Mouse (Mus musculus) midbrain, embryonic 16.5 days (tissue): ENCODE measurements at regions not wholly inside any gene's neighbourhood (a gene's known extent, or its start where the extent isn't known, plus 50 kb on each side); places are given as distances from the start of the nearest gene placed in this dataset.

Experiments
- ATAC-seq: fragments of 200-750 bp; cut with Nextera tagmentation; 2 replicates; pipeline ENCODE4 v1.8.0; 2017; ENCODE audit warnings: moderate TSS enrichment
- H3K27ac ChIP-seq: fragments of 300-500 bp; sonication (generic); 2 replicates; pipeline ENCODE4 v1.5.1; 2014; ENCODE audit warnings: mild to moderate bottlenecking, low read length, mixed read lengths
- H3K27me3 ChIP-seq: fragments of 300-500 bp; sonication (generic); 2 replicates; pipeline ENCODE4 v1.6.1; 2014; ENCODE audit warnings: low read depth, low read length, mixed read lengths; ENCODE audit not compliant: control insufficient read depth, insufficient read depth
- H3K36me3 ChIP-seq: fragments of 300-500 bp; sonication (generic); 2 replicates; pipeline ENCODE4 v1.6.1; 2014; ENCODE audit warnings: mild to moderate bottlenecking, low read length, moderate library complexity, mixed read lengths; ENCODE audit not compliant: control insufficient read depth, insufficient read depth
- H3K4me1 ChIP-seq: fragments of 300-500 bp; sonication (generic); 2 replicates; pipeline ENCODE4 v1.6.1; 2014; ENCODE audit warnings: mild to moderate bottlenecking, low read length, mixed read lengths; ENCODE audit not compliant: control insufficient read depth, insufficient read depth
- H3K4me2 ChIP-seq: fragments of 300-500 bp; sonication (generic); 2 replicates; pipeline ENCODE4 v1.6.1; 2014; ENCODE audit warnings: mild to moderate bottlenecking, low read length, mixed read lengths
- H3K4me3 ChIP-seq: fragments of 300-500 bp; sonication (generic); 2 replicates; pipeline ENCODE4 v1.5.1; 2014; ENCODE audit warnings: low read depth, mild to moderate bottlenecking, low read length, moderate library complexity, mixed read lengths
- H3K9ac ChIP-seq: fragments of 300-500 bp; sonication (generic); 2 replicates; pipeline ENCODE4 v1.6.1; 2014; ENCODE audit warnings: low read depth, low read length, mixed read lengths
- H3K9me3 ChIP-seq: fragments of 300-500 bp; sonication (generic); replicated peaks from 2 replicates; pipeline ENCODE4 v1.6.1; 2014; ENCODE audit warnings: mild to moderate bottlenecking, low read length, mixed read lengths; ENCODE audit not compliant: control insufficient read depth, poor library complexity, severe bottlenecking
- WGBS: fragments of 180-500 bp; shearing (Covaris S2); extraction: QIAGEN DNeasy Blood & Tissue Kit; methylation state at CpG from one replicate; pipeline ENCODE4 v1.1.7; 2014; 5-methylcytosine and 5-hydroxymethylcytosine counted together

DNA sequence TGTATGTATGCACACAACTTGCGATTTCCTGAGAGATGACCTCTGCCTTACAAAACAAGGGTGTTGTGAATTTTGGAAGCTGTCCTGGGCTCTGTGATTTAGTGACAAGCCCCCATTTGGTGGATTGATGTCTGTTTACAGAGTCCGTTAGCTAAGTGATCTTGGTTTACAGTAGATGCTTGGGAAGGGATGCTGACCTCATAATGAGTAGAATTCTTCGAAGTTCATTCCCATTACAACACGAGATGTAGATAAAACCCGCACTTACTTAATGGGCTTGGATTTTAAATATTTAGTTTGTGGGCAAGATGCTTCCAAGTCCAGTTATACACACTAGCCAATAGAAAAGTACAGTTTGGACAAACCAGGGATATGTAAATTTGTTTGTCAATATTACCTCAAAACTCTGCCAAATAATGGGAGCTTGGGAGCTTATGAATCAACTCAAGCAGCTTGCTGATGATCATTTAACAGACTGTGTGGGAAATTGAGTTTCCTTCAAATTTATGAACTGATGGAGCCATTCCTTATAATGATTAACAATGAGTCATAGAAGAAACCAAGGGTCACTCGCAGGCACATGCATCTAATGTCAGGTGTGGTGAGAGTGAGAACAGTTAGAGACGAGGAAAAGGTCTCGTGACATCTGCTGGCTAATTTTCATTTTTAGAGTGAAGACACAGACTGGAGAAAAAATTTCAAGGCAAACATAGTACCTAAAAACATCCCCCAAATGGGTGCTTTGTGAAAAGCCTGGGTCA, 187.4 kb upstream of the Gm15217 start:
- H3K36me3 ChIP-seq = no peaks in the 10 kb centered on the region
- ATAC-seq = no peak
- H3K9me3 ChIP-seq = no peaks in the 10 kb centered on the region
- no peak overlapping the region for H3K4me2 ChIP-seq
- 94% methylated on average over 8 of the region's 8 CpGs for WGBS
- H3K4me3 ChIP-seq = no peak overlapping the region
- no peak overlapping the region for H3K9ac ChIP-seq
- H3K27ac ChIP-seq = no peak overlapping the region
- no peaks in the 10 kb centered on the region for H3K4me1 ChIP-seq
- H3K27me3 ChIP-seq = no peaks in the 10 kb centered on the region

DNA sequence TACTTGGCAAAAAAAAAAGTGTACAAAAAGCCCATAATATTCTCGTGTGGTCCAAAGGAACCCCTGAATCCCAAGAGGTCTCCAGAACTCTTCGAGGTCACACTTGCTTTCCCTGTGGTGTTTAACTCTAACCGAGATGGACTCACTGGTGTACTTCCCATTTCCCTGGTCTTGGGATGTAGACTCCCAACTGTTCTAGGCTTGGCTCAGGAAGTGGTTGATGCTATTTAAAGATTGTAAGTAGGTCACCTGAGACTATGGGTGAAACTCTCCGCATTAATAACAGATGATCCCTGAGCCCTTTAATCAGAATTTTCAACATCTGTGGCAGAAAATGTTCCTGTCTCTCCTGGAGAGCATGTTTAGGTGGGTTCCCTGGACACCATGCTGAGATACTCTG, 185.6 kb upstream of the Gm15217 start:
- no peak for ATAC-seq
- no peak overlapping the region for H3K4me2 ChIP-seq
- WGBS = 87% methylated on average over 4 of the region's 4 CpGs

DNA sequence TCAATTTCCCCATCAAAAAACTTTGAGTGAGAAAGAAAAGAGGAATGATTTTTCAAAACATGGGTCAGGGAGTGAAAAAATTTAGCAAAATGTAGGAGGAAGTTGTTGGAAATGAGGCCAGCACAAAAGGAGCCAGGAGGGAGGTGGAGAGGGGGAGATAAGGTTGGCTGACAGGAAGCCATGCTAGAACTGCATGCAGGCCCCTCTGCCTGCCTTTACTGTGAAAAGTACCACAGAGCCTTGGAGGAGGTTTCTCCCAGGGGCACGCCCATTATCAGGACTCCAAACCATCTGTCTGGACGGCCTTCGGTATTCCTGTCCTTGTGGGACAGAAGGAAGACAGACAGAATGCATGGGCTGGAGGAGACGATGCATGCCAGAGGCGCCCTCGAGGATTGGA, 183.3 kb upstream of the Gm15217 start:
- H3K27me3 ChIP-seq = no peaks in the 10 kb centered on the region
- H3K4me2 ChIP-seq = no peak overlapping the region
- H3K9me3 ChIP-seq = no peaks in the 10 kb centered on the region
- 74% methylated on average over 6 of the region's 6 CpGs for WGBS
- H3K4me1 ChIP-seq = no peaks in the 10 kb centered on the region
- no peak overlapping the region for H3K27ac ChIP-seq
- ATAC-seq = no peak
- H3K9ac ChIP-seq = no peak overlapping the region
- H3K4me3 ChIP-seq = no peak overlapping the region
- H3K36me3 ChIP-seq = no peaks in the 10 kb centered on the region

More for the DNA sequence above, 185.6 kb upstream of the Gm15217 start:
- Histone ChIP-seq H3K4me1 (no peaks in the 10 kb centered on the region), H3K9me3 (no peaks in the 10 kb centered on the region), H3K27ac (no peak overlapping the region), H3K36me3 (no peaks in the 10 kb centered on the region), H3K4me3 (no peak overlapping the region), H3K9ac (no peak overlapping the region), H3K27me3 (no peaks in the 10 kb centered on the region)

DNA sequence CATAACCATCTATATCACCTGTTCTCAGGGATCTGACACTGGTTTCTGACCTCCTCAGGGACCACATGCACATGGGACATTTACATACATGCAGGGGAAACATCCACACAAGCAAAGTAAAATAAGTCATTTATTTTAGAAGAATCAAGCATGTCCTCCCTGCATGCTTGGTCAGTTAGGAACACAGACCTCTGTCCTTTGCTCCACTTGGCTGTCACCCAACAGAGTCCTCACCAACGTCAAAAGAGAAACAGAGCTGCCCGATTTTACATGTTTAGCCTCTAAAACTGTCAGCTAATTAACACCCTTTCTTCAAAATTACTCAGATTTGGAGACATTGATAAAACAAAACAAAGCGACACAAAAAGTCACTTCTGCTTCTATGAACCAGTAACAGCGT, 176.4 kb upstream of the Gm15217 start:
- H3K4me1 ChIP-seq = no peaks in the 10 kb centered on the region
- no peak overlapping the region for H3K4me2 ChIP-seq
- H3K27ac ChIP-seq = no peak overlapping the region
- WGBS = 77% methylated on average over 4 of the region's 4 CpGs
- no peak overlapping the region for H3K9ac ChIP-seq
- no peaks in the 10 kb centered on the region for H3K27me3 ChIP-seq
- no peak overlapping the region for H3K4me3 ChIP-seq
- H3K36me3 ChIP-seq = no peaks in the 10 kb centered on the region
- ATAC-seq = no peak
- no peaks in the 10 kb centered on the region for H3K9me3 ChIP-seq

DNA sequence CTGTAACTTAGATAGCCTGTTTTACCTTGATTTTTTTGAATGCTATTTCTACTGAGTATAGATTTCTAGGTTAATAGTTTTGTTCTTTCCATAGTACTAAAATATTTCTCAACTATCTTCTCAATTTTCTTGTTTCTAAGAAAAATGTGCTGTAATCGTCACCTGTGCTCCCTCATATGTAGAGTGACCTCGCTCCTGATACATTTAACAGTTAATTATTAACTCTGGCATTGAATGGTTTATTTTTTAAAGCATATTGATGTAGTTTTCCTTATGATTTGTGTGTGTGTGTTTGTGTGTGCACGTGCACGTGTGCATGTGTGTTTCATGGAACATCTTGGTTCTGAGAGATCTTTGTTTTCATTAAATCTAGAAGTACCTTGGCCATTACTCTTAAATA, 158.7 kb upstream of the Gm15217 start:
- no peak for ATAC-seq
- H3K4me1 ChIP-seq = no peaks in the 10 kb centered on the region
- no peaks in the 10 kb centered on the region for H3K36me3 ChIP-seq
- H3K9ac ChIP-seq = no peak overlapping the region
- H3K4me2 ChIP-seq = no peak overlapping the region
- WGBS = 95% methylated on average over 4 of the region's 4 CpGs
- H3K27me3 ChIP-seq = no peaks in the 10 kb centered on the region
- no peak overlapping the region for H3K4me3 ChIP-seq
- H3K27ac ChIP-seq = no peak overlapping the region
- H3K9me3 ChIP-seq = no peaks in the 10 kb centered on the region

DNA sequence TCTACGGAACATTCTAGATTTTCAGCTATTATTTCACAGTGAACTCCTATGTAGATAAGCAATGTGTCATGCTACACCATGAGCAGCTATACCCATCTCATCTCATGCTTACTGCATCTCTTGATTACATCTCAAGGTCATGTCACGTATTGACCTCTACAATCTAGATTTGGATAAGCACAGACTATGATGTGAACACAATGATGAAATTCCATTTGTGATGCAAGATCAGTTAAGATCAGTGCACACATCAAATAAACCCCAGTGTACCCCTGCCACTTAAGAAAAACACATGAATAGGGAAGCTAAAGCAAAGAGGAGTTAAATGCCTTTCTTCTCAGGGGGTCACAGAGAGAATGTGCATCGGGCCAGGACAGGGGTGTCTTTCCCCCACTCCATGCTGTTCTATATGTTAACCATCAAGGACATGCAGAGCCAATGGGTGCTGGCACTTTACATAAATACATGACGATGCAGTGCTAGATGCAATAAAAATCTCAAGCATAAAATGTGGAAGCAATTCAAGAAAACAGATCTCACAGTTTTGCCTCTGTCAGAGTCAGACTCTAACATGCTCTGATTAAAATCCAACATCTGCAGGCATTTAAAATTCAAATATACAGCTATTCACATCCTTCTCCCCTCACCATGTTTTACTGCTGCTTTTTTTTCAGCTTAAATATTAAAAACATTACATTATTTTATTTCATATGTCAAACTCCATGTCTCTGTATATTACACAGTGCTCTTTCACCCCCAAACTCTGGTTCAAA, 157.1 kb upstream of the Gm15217 start:
- no peak for ATAC-seq
- Histone ChIP-seq H3K27ac (no peak overlapping the region), H3K4me2 (no peak overlapping the region), H3K27me3 (no peaks in the 10 kb centered on the region), H3K9me3 (no peaks in the 10 kb centered on the region), H3K9ac (no peak overlapping the region), H3K4me3 (no peak overlapping the region), H3K4me1 (no peaks in the 10 kb centered on the region), H3K36me3 (no peaks in the 10 kb centered on the region)
- WGBS = 79% methylated on average over 4 of the region's 4 CpGs

DNA sequence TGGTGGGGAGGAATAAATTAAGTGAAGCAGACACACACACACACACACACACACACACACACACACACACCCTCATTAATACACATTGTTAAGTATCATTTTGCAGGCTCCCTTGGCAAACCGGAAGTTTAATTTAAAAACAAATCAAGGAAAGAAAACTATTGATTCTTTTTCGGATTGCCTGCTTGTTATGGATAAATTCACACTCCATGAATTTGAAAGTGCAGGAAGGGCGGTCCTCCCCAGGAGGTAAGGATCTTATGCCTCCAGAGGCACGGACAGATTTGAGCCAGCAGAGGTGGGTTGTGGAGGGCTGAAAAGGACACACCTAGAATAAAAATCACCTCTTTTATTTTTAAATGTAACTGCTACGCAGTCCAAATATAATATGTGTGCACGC, 156.2 kb upstream of the Gm15217 start:
- WGBS = 66% methylated on average over 6 of the region's 6 CpGs
- Histone ChIP-seq H3K4me2 (no peak overlapping the region), H3K4me1 (no peaks in the 10 kb centered on the region), H3K27me3 (no peaks in the 10 kb centered on the region), H3K4me3 (no peak overlapping the region), H3K36me3 (no peaks in the 10 kb centered on the region), H3K9me3 (no peaks in the 10 kb centered on the region), H3K9ac (no peak overlapping the region), H3K27ac (no peak overlapping the region)
- ATAC-seq = no peak

DNA sequence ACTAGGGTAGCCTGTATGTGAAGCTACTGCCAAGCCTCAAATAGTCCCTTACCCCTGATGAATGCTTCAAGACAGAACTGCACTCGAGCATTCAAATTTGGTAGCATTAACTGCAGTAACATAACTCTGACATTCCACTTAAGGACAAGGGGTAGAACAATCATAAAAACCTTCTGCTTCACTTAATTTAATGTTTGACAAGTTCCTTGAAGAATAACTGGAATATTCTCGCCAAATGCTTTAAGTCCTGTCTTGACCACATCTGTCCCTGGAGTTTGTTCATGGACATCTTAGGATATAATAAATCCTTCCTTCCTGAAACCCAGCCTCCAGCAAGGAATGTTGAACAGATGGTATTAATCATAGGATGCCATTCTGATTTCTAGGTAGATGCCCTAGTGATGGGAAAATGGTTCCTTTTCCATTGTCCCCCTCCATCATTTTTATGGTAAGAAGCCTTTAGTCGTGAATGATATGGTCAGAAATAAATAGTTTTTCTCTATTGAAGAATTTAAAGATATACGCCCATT, 154.7 kb upstream of the Gm15217 start:
- 93% methylated on average over 4 of the region's 4 CpGs for WGBS
- H3K4me2 ChIP-seq = no peak overlapping the region
- no peaks in the 10 kb centered on the region for H3K4me1 ChIP-seq
- no peak for ATAC-seq
- H3K36me3 ChIP-seq = no peaks in the 10 kb centered on the region
- no peak overlapping the region for H3K27ac ChIP-seq
- no peak overlapping the region for H3K4me3 ChIP-seq
- no peaks in the 10 kb centered on the region for H3K9me3 ChIP-seq
- no peak overlapping the region for H3K9ac ChIP-seq
- H3K27me3 ChIP-seq = no peaks in the 10 kb centered on the region
